Mouse (Mus musculus) bone marrow, adult 2 months (tissue): ENCODE results near the gene Igbp1. TPM values are rescaled to one million over a fixed set of nuclear protein-coding genes. Genes with fewer than 3 reads are reported as not detected.

Experiments
- H3K27ac ChIP-seq: fragments of 200-500 bp; 2 replicates; pipeline ENCODE4 v1.5.1; 2012; ENCODE audit warnings: low read depth, mild to moderate bottlenecking, control low read depth, inconsistent platforms, low read length; ENCODE audit not compliant: control insufficient read depth, poor library complexity, insufficient read depth
- H3K4me1 ChIP-seq: fragments of 200-500 bp; 2 replicates; pipeline ENCODE4 v1.6.1; 2011; ENCODE audit warnings: low read length; ENCODE audit not compliant: control insufficient read depth, insufficient read depth
- H3K4me3 ChIP-seq: fragments of 200-500 bp; replicated peaks from 2 replicates; pipeline ENCODE3; 2011; ENCODE audit warnings: mild to moderate bottlenecking, low read depth, low read length, control low read depth; ENCODE audit not compliant: control insufficient read depth
- CTCF ChIP-seq: fragments of 200-500 bp; IDR thresholded peaks from 2 replicates; pipeline ENCODE4 v1.5.1; 2011; ENCODE audit warnings: low read length, control low read depth; ENCODE audit not compliant: control insufficient read depth, insufficient read depth
- POLR2A ChIP-seq: fragments of 200-500 bp; IDR thresholded peaks from 2 replicates; pipeline ENCODE4 v1.6.1; 2011; ENCODE audit warnings: low read depth, mild to moderate bottlenecking, control low read depth, low read length, borderline replicate concordance; ENCODE audit not compliant: control insufficient read depth
- WGBS: fragments of 180-500 bp; shearing (Covaris S2); methylation state at CpG from one replicate; pipeline ENCODE4 v1.1.7; 2018; 5-methylcytosine and 5-hydroxymethylcytosine counted together
- polyA plus RNA-seq: library from polyadenylated mRNA; stranded (reverse); fragments of >200 nt; gene quantifications from 2 replicates; pipeline ENCODE4 v1.2.4, GENCODE M21; 2011; ENCODE audit warnings: low replicate concordance; ENCODE audit not compliant: missing spikeins, insufficient read depth, insufficient read length

Gene Igbp1
- polyA plus RNA-seq, 1 experiment = 30.1 TPM

DNA sequence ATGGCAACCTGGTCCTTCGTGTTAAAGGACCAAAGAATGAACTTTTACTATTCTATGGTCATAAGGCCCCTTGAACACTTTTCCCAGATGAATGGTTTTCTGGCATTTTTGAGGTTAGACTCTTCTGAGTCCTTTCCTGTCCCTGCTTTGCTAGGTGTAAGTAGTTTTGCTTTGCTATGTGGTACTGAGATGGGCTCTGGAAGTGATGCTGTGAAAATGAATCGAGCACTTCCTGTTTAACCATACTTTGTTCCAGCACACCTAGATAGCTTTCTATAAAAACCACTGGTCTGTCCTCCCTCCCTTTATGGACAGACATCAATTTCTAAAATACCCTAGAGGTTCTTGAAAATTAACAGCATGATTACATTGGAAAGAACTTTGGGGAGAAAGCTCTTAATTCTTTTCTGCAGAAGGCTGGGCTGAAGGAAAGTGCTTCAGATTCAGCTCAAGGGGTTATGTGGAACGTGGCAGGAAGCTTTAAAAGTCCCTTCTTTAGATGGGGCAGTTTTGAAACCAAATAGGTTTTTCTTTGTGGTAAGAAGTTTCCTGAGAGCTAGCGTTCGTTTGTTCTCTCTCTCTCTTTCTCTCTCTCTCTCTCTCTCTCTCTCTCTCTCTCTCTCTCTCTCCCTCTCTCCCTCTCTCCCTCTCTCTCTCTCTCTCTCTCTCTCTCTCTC is 10.2 kb downstream of the Igbp1 start:
- Histone ChIP-seq H3K4me3 (no peak overlapping the region), H3K4me1 (no peaks in the 10 kb centered on the region), H3K27ac (no peak overlapping the region)
- 46% methylated on average over 5 of the region's 5 CpGs for WGBS
- no peak for TF ChIP-seq POLR2A
- no peak for TF ChIP-seq CTCF

DNA sequence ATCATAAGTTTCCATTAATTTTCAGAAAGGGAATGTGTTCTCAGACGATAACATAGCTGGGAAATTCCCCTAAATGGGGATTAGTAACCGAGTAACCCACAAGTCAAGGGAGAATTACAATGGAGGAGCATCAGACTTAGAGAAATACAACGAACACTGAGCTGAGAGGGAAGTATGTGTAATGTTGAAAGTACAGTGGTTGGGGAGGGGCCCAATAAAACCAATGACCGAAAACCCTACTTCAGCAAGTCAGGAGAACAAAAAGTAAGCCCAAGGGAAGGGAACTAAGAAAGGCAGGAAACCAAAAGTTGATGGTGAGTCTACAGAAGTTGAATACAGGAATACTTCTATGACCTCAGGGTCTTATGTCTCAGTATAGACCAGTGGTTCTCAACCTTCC is 14.1 kb downstream of the Igbp1 start:
- Histone ChIP-seq H3K4me1 (no peaks in the 10 kb centered on the region), H3K27ac (no peak overlapping the region), H3K4me3 (no peak overlapping the region)
- WGBS = 66% methylated on average over 4 of the region's 4 CpGs
- TF ChIP-seq POLR2A = no peak
- no peak for TF ChIP-seq CTCF

DNA sequence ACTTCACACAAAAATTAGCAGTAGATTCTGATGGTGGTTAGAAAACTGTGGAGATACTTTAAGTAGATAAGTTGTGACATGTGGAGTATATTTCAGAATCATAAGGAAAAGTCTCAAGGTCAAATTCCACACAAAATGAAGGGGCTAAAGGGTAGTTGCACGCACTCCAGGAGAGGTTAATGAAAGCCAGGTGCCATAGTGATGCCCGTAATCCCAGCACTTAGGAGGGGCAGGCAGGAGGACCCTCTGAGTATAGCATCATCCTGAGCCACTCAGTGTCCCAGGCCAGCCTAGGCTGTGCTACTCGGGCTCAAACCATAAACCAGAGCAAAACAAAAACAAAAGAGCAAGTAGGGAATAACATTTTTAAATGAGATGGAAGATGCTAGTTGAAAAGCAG is 15.8 kb downstream of the Igbp1 start:
- 89% methylated on average over 3 of the region's 3 CpGs for WGBS
- TF ChIP-seq CTCF = no peak
- no peak for TF ChIP-seq POLR2A
- Histone ChIP-seq H3K27ac (no peak overlapping the region), H3K4me3 (no peak overlapping the region), H3K4me1 (no peaks in the 10 kb centered on the region)

DNA sequence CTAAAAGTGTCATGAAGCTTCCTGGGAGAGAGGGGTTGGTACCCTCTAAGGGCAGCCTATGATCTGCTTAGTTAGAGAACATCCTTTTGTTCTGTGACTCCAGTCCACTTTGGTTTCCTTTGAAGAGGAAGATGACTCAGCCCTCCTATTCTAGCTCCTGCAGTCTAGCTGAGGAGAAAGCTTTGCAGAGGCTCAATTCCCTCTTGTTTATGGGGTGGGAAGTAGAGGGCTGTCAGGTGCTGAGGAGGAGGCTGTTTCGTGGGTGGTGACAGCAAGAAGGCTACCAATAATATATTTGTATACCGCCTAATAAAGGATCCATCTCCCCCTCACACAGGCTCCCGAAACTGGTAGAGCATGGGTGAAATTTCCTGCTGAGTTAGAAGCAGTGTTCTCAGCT is 22.6 kb downstream of the Igbp1 start:
- TF ChIP-seq CTCF (no peak), POLR2A (no peak)
- no peaks in the 10 kb centered on the region for H3K4me1 ChIP-seq
- no peak overlapping the region for H3K27ac ChIP-seq
- WGBS = 81% methylated on average over 3 of the region's 3 CpGs
- no peak overlapping the region for H3K4me3 ChIP-seq

DNA sequence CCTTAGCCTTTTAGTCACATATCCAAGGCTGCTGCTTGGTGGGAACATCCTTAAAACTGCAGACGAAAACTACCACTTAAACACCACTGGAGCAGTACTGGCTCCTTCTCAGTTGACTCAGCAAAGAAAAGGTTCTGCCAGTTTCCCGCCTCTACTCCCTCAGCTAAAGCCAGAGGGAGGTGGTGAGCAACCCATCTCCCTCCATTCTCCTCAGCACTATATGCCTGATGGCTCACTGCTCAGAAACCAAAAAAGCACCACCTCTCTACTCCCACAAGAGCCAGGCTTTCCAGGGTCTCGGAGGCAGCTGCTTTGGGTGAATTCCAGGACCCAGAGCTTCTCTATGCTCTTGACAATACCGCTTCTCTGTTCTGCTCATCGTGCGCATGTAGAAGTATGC is 23.5 kb downstream of the Igbp1 start:
- H3K4me3 ChIP-seq = no peak overlapping the region
- no peak overlapping the region for H3K27ac ChIP-seq
- TF ChIP-seq CTCF = no peak
- no peak for TF ChIP-seq POLR2A
- H3K4me1 ChIP-seq = no peaks in the 10 kb centered on the region
- WGBS = 86% methylated on average over 6 of the region's 6 CpGs

DNA sequence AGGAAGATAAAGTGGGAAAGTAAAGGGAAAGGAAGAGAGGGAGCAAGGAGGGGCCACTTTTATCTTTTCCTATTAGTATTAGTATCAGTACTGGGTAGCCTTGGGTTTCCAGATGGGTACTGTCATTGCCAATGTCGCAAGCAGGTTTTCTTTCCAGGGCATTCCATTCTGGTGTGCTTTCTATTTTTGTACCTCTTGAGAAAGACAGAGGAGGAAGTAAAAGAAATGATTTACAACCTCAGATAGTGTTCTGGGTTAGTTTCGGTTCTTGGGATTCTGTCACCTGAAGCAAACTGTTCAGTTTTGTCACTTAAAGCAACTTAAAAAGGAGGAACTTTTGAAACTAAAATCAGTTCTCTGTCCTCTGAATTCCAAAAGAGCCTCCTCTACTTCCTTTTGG is 24.4 kb downstream of the Igbp1 start:
- no peak overlapping the region for H3K27ac ChIP-seq
- no peak for TF ChIP-seq CTCF
- no peak for TF ChIP-seq POLR2A
- no peaks in the 10 kb centered on the region for H3K4me1 ChIP-seq
- no peak overlapping the region for H3K4me3 ChIP-seq
- 29% methylated on average over 2 of the region's 2 CpGs for WGBS

DNA sequence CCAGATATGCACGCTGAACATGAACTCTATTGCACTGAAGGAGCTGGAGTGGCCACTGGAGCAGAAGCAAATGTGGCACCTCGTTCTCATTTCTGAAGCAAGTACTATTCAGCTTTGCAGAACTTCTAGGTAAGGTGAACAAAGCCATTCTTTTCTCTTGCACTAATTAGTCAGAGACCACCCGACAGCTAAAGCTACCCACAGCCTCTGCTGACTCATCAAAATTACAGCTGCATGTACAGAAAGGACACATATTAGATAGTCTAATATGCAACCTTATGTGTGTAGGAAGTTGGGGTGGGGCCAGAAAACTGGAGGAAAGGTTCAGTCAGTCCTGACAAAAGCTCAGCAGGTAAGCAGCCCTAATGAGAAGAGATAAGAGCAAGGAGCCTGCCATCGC is 30.4 kb downstream of the Igbp1 start, which contains the start of gene Dgat2l6:
TSS of gene Dgat2l6 (plus strand) at position 368 of the 400 bp plus-strand sequence.
- Histone ChIP-seq H3K27ac (no peak within 1 kb of the TSS), H3K4me3 (no peak within 1 kb of the TSS), H3K4me1 (no peaks in the 10 kb centered on the region)
- 68% methylated on average over 4 of the region's 4 CpGs for WGBS
- TF ChIP-seq CTCF (no peak), POLR2A (no peak)

DNA sequence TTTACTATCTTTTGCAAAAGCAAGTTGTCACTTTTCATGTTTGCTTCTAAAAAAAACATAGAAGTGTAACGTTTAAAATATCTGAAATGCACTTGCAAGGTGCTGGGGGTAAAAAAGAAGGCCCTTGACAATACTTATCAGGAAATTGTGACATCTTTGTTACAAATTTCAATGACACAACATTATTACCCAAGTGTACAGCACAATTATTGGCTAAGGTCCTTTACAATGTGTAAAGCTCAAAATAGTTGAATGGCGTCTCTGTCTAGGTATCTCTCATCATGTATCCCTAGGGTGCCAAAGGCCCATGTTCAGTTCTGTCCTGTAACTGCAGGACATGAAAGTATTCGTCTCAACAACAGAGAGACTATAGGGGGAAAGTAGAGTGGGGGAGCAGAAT is 61.9 kb downstream of the Igbp1 start:
- TF ChIP-seq CTCF (no peak), POLR2A (no peak)
- H3K4me1 ChIP-seq = no peaks in the 10 kb centered on the region
- 43% methylated on average over 3 of the region's 3 CpGs for WGBS
- H3K4me3 ChIP-seq = no peak overlapping the region
- H3K27ac ChIP-seq = no peak overlapping the region

DNA sequence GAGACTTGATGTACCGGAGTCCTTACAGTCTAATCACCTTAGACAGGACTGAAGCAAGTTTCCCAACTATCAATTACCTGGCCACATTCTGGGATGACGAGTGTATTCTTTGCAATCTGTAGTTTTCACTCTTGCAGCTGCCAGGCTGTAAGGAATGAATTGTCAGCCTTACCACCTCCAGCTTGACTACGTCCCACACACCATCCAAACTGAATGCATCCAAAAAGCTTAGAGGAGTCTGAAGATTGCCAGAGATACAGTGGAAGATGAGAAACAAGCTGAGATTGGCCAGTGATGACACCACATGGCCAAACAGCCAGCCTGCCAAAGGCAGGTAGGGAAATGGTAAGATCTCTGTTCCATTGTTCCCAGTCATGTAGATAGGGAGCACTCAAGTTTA is 71.6 kb downstream of the Igbp1 start:
- WGBS = 84% methylated on average over 3 of the region's 3 CpGs
- no peak for TF ChIP-seq CTCF
- TF ChIP-seq POLR2A = no peak
- Histone ChIP-seq H3K4me3 (no peak overlapping the region), H3K4me1 (no peaks in the 10 kb centered on the region), H3K27ac (no peak overlapping the region)

Other genes starting within 250 kb of the Igbp1 start
- not detected in 2 replicates for gene Otud6a, start 65.3 kb upstream of the Igbp1 start, polyA plus RNA-seq
- 0.80 TPM in 1 of 2 replicates, not detected in the other for gene Awat2, start 51.6 kb upstream of the Igbp1 start, polyA plus RNA-seq
- gene Dgat2l6, start 30.5 kb downstream of the Igbp1 start, polyA plus RNA-seq = not detected in 2 replicates
- gene Awat1, start 78.0 kb downstream of the Igbp1 start, polyA plus RNA-seq = not detected in 2 replicates
- not detected in 2 replicates for gene P2ry4, start 100.6 kb downstream of the Igbp1 start, polyA plus RNA-seq
- not detected in 2 replicates for gene Arr3, start 111.2 kb downstream of the Igbp1 start, polyA plus RNA-seq
- 15.3 and 23.7 TPM in 2 replicates for gene Kif4, start 131.4 kb downstream of the Igbp1 start, polyA plus RNA-seq
- 18.2 and 18.9 TPM in 2 replicates for gene Pdzd11, start 132.3 kb downstream of the Igbp1 start, polyA plus RNA-seq
- 55.8 and 76.7 TPM in 2 replicates for gene Gdpd2, start 235.6 kb downstream of the Igbp1 start, polyA plus RNA-seq